Mouse (Mus musculus) stomach, embryonic 14.5 days (tissue): ENCODE measurements around the gene Mslnl. TPM values are rescaled to one million over a fixed set of nuclear protein-coding genes. Genes with fewer than 3 reads are reported as not detected.
A peak's percentile ranks its signal among the peaks of the same experiment; 100 is the strongest.

Experiments used
- ATAC-seq: fragments of 200-750 bp; cut with Nextera tagmentation; 2 replicates; pipeline ENCODE4 v1.8.0; 2017; ENCODE audit warnings: low read depth, moderate TSS enrichment; ENCODE audit not compliant: insufficient number of reproducible peaks, insufficient read depth, low FRiP score
- H3K27ac ChIP-seq: fragments of 300-500 bp; sonication (generic); 2 replicates; pipeline ENCODE4 v1.5.1; 2014; ENCODE audit warnings: mild to moderate bottlenecking, low read length, moderate library complexity, mixed read lengths
- H3K27me3 ChIP-seq: fragments of 300-500 bp; sonication (generic); 2 replicates; pipeline ENCODE4 v1.6.1; 2014; ENCODE audit warnings: low read length, control low read depth, mixed read lengths; ENCODE audit not compliant: control insufficient read depth, insufficient read depth
- H3K36me3 ChIP-seq: fragments of 300-500 bp; sonication (generic); 2 replicates; pipeline ENCODE4 v1.6.1; 2014; ENCODE audit warnings: mild to moderate bottlenecking, control low read depth, low read length, moderate library complexity, mixed read lengths; ENCODE audit not compliant: control insufficient read depth, insufficient read depth
- H3K4me1 ChIP-seq: fragments of 300-500 bp; sonication (generic); 2 replicates; pipeline ENCODE4 v1.6.1; 2014; ENCODE audit warnings: low read length, control low read depth, mixed read lengths; ENCODE audit not compliant: control insufficient read depth, insufficient read depth
- H3K4me2 ChIP-seq: fragments of 300-500 bp; sonication (generic); replicated peaks from 2 replicates; pipeline ENCODE4 v1.6.1; 2014; ENCODE audit warnings: low read depth, low read length, control low read depth
- H3K4me3 ChIP-seq: fragments of 300-500 bp; sonication (generic); 2 replicates; pipeline ENCODE4 v1.5.1; 2014; ENCODE audit warnings: low read depth, low read length, control low read depth
- H3K9ac ChIP-seq: fragments of 300-500 bp; sonication (generic); replicated peaks from 2 replicates; pipeline ENCODE4 v1.6.1; 2014; ENCODE audit warnings: low read depth, mild to moderate bottlenecking, control low read depth, low read length, moderate library complexity, mixed read lengths
- H3K9me3 ChIP-seq: fragments of 300-500 bp; sonication (generic); 2 replicates; pipeline ENCODE4 v1.6.1; 2016; ENCODE audit warnings: low read depth, low read length, control low read depth; ENCODE audit not compliant: control insufficient read depth
- WGBS: fragments of 180-500 bp; shearing (Covaris S2); extraction: QIAGEN DNeasy Blood & Tissue Kit; methylation state at CpG from one replicate; pipeline ENCODE4 v1.1.7; 2014; 5-methylcytosine and 5-hydroxymethylcytosine counted together
- polyA plus RNA-seq: library from polyadenylated mRNA; unstranded; fragments of >200 nt; fragmentation: Nextera tagmentation; extraction: Ambion mirVana; gene quantifications from 2 replicates; pipeline ENCODE4 v1.2.1, GENCODE M21; 2014

Gene Mslnl
- polyA plus RNA-seq, 1 experiment from 2014 or later = not detected

DNA sequence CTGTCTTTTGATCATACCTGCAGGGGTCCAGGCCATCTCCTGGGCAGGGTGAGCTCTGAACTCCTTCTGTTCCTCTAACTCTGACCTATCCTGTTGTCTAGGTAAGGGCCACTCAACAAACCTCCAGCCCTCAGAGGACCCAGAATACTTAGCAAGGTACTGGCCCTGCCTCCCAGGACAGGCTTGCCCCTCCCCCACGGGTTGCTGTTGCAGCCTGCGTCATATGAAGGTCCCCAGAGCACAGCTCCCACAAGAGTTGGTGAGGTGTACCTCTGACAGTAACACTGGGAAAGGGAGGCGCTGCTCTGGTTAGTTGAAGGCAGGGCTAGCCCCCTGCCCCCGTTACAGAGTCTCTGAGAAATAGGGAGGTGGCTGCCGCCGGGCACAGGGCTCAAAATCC, 19.7 kb upstream of the Mslnl start:
- Histone ChIP-seq H3K4me3 (no peak overlapping the region), H3K36me3 (peaks cover 11% of the 10 kb centered on the region), H3K4me1 (peaks cover 11% of the 10 kb centered on the region; the same call in 1 of the 2 replicates), H3K27me3 (0 out of 2 replicates have a peak, but pooled peaks cover 2% of the 10 kb centered on the region), H3K27ac (no peak overlapping the region), H3K9me3 (no peaks in the 10 kb centered on the region), H3K9ac (no peak overlapping the region), H3K4me2 (no peak overlapping the region)
- WGBS = 5% methylated on average over 6 of the region's 6 CpGs
- no peak for ATAC-seq

DNA sequence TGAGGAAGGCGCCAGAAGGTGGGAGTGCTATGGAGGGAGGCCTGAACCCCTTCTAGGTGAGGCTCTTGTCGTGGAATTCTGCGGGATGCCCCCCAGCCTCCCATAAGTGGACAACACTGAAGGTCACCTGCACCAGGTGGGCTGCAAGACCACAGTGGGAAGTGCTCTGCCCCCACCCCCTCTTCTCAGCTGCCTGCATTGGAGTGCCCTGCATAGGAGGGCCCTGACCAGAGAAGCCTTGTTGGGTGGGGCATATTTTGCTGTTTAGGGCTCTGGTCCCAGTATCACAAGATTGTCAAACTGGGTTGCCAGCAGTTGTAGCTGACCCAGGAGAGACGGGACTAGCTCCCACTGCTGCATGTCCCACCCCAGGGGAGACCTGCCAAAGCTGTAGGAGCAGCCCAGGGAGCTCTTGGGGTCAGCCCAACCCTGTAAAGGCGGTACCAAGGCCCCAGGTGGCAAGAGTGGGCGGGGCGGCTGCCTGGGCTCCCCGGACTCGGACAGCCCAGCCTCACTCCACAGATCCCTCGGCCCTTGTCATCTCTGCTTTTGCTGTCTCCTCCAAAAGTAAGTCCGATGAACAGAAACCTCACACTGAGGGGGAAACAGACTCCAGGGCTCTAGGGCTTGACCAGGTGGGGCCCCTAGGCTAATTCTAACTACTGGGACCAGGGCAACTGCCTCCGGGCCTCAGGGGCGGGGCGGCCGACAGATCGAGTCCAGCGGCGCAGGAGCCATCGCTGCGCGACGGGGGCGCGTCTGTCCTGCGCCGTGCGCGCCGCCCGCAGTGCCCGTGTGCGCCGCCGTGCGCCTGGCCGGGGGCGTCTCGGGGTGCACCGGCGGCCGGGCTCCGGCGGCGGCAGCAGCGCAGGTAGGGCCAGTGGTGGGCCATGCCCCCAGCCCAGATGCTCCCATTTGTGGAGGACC, 18.9 kb upstream of the Mslnl start, which contains the start of gene Gng13:
Gng13 (plus strand) TSS at position 461 of the 927 bp plus-strand sequence.
- 1% methylated on average over 45 of the region's 45 CpGs for WGBS
- Histone ChIP-seq H3K27ac (no peak within 1 kb of the TSS), H3K36me3 (peaks cover 11% of the 10 kb centered on the region), H3K9me3 (no peaks in the 10 kb centered on the region), H3K4me3 (peak within 1 kb of the TSS; percentile 29), H3K4me1 (peaks cover 11% of the 10 kb centered on the region; the same call in 1 of the 2 replicates), H3K27me3 (0 out of 2 replicates have a peak, but pooled peaks cover 2% of the 10 kb centered on the region), H3K9ac (no peak within 1 kb of the TSS), H3K4me2 (peak within 1 kb of the TSS; percentile 78)
- ATAC-seq = peak; percentile 29; the same call in 1 of the 2 replicates

DNA sequence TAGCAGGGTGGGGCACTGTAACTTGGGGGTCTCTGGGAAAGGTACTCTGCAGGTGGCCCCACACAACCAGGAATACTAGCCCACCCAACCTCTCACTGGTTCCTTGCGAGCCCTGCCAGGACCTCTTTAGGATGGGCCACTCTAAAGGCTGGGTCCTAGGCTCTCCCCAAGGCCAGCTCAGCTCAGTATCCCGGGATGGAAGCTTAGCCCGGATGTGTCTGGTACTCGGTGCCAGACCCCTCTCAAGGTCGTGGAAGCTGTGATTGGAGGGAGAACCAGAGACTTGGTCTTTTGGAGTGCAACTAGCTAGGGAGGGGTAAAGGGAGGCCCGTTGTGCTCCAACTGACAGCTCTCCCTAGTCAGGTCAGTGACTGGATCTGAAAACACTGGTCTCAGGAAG, 18.2 kb upstream of the Mslnl start:
- Histone ChIP-seq H3K9ac (no peak overlapping the region), H3K9me3 (no peaks in the 10 kb centered on the region), H3K27ac (no peak overlapping the region), H3K4me2 (peak overlapping the region; percentile 78), H3K4me3 (peak overlapping the region; percentile 29; the same call in 1 of the 2 replicates), H3K36me3 (peaks cover 16% of the 10 kb centered on the region), H3K4me1 (peaks cover 11% of the 10 kb centered on the region; the same call in 1 of the 2 replicates), H3K27me3 (0 out of 2 replicates have a peak, but pooled peaks cover 2% of the 10 kb centered on the region)
- 0 out of 2 replicates have a peak, but pooled peaks have one; percentile 7 for ATAC-seq
- 7% methylated on average over 6 of the region's 6 CpGs for WGBS

DNA sequence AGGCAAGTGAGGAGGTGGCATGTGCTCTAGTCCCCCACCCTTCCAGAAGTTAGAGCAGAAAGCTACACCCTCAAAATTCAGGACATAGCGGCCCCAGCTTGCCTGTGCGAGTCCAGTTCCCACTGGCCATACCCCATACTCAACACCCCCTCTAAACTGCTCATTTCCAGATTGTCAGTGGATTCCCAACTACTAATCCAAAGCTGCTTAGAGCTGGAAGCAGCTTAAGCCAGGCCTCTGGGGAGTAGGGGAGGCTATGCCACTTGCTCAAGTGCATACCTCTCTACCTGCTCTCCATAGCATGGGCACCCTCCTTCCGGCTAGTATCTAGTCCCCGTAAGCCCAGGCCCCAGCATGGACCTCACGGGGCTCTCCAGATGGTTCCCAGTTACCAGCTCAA, 14.4 kb upstream of the Mslnl start:
- Histone ChIP-seq H3K27ac (no peak overlapping the region), H3K36me3 (peaks cover 16% of the 10 kb centered on the region), H3K9ac (no peak overlapping the region), H3K27me3 (0 out of 2 replicates have a peak, but pooled peaks cover 2% of the 10 kb centered on the region), H3K4me1 (peaks cover 15% of the 10 kb centered on the region; the same call in 1 of the 2 replicates), H3K4me3 (no peak overlapping the region), H3K4me2 (no peak overlapping the region), H3K9me3 (no peaks in the 10 kb centered on the region)
- no peak for ATAC-seq
- WGBS = 99% methylated on average over 5 of the region's 5 CpGs

DNA sequence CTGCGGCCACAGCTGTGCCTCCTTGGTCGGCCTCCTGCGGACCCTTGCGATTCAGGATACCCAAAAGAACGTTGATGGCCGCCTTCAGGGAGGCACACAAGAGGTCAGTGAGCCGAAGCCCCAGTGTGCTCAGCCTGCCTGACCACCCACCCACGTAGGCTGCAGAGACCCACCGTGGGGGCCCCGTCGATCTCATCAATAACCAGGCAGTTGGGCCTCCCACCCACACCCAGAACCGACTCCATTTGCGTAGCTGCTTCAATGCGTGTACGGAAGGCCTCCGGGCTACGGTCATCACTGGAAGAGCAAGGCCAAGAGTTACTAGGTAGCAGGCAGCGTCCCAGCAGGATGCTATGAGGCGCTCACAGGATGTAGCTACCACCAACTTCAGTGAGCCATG, 12.4 kb upstream of the Mslnl start:
- H3K4me2 ChIP-seq = no peak overlapping the region
- WGBS = 92% methylated on average over 19 of the region's 19 CpGs
- no peaks in the 10 kb centered on the region for H3K27me3 ChIP-seq
- H3K4me3 ChIP-seq = no peak overlapping the region
- no peak overlapping the region for H3K27ac ChIP-seq
- H3K9me3 ChIP-seq = no peaks in the 10 kb centered on the region
- ATAC-seq = no peak
- H3K9ac ChIP-seq = no peak overlapping the region
- H3K4me1 ChIP-seq = peaks cover 9% of the 10 kb centered on the region
- H3K36me3 ChIP-seq = peaks cover 16% of the 10 kb centered on the region

DNA sequence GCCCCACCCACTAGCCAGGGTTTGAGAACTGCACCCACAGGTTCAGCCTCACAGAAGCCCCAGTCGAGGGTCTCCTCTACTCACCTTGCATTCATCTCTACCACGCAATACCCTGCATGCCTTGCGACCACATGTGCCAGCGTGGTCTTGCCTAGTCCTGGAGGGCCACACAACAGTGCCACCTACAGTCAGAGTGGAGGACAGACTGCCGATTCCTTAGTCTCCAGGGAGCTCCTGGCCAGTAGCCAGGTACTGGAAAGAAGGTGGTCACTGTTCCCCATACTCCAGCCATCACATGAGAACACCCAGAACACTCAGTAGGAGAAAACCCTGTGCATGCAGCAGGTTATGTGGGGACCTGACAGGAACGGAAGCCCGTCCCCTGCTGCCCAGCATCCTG, 11.9 kb upstream of the Mslnl start:
- 79% methylated on average over 7 of the region's 7 CpGs for WGBS
- H3K4me3 ChIP-seq = no peak overlapping the region
- no peak for ATAC-seq

DNA sequence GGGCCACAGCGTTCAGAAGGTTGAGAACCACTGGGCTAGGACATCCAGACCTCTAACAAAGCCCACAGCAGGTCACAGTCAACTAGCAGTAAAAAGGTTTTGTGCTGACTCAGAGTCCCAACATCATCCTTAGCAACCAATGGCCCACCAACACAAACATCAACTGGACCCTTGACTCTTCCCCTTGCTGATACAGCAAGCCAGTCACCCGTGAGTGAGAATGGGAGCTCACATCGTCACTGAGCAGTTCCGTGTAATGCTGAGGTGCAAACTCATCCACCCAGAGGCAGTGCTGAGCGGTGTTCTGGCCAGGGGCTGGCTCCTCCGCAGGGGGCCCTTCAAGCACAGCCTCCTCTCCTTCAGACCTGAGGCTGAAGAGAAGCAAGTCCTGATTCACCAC, 10.6 kb upstream of the Mslnl start:
- 87% methylated on average over 6 of the region's 6 CpGs for WGBS
- Histone ChIP-seq H3K36me3 (peaks cover 9% of the 10 kb centered on the region), H3K4me1 (peaks cover 11% of the 10 kb centered on the region), H3K9ac (no peak overlapping the region), H3K4me3 (no peak overlapping the region), H3K27me3 (no peaks in the 10 kb centered on the region), H3K9me3 (no peaks in the 10 kb centered on the region), H3K27ac (no peak overlapping the region), H3K4me2 (no peak overlapping the region)
- ATAC-seq = no peak

More for the DNA sequence above, 11.9 kb upstream of the Mslnl start:
- no peak overlapping the region for H3K9ac ChIP-seq
- H3K27me3 ChIP-seq = no peaks in the 10 kb centered on the region
- H3K9me3 ChIP-seq = no peaks in the 10 kb centered on the region
- peaks cover 14% of the 10 kb centered on the region for H3K36me3 ChIP-seq
- no peak overlapping the region for H3K4me2 ChIP-seq
- H3K4me1 ChIP-seq = peaks cover 11% of the 10 kb centered on the region
- H3K27ac ChIP-seq = no peak overlapping the region

DNA sequence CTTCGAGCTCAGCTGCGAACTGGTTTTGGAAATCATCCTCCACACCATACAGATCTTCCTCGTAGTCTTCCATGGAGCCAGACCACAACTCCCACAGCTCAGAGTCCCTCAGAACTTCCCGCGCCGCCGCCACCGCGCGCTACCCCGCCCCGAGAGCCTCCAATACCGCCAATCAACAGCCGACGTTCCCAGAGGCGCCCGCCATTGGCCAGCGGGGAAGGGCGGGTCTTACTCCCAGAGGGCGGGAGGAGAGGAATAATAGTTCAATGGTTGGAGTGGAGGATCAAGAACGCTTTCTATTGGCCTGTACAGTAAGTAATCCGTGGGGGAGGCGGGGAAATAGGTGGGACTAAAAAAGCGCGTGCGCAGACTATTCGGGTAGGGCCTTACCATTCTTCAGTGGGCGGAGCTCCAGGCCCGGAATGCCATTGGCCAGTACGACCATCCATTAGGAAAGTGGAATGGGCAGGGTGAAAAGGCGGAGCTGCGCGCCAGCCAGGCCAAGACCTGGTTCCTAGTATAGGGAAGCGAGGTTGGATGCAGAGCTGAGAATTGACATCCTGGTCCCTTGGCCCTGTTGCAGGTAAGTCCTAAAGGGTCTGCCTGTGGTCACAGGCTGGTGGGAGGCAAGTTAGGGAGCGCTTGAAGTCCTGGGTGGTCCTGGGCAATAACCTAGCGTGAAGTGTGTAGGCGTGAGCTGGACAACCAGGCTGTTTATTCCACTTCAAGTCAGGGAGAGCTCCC, 8.4 kb upstream of the Mslnl start, which contains the start of the genes Chtf18 and Rpusd1:
Chtf18 (minus strand) TSS at position 155 of the 744 bp plus-strand sequence.
Rpusd1 (plus strand) TSS at position 406 of the 744 bp plus-strand sequence.
- H3K27me3 ChIP-seq = no peaks in the 10 kb centered on the region
- under 1% methylated on average over 37 of the region's 37 CpGs for WGBS
- H3K4me1 ChIP-seq = peaks cover 11% of the 10 kb centered on the region
- peak within 1 kb of the TSS; percentile 58 for H3K4me3 ChIP-seq
- peak within 1 kb of the TSS; percentile 77 for H3K9ac ChIP-seq
- ATAC-seq = peak; percentile 98
- no peaks in the 10 kb centered on the region for H3K9me3 ChIP-seq
- peak within 1 kb of the TSS; percentile 82 for H3K4me2 ChIP-seq
- peaks cover 1% of the 10 kb centered on the region for H3K36me3 ChIP-seq
- H3K27ac ChIP-seq = no peak within 1 kb of the TSS
